Mouse (Mus musculus) heart, embryonic 12.5 days (tissue): ENCODE measurements around the gene Fto. TPM values are rescaled to one million over a fixed set of nuclear protein-coding genes. Genes with fewer than 3 reads are reported as not detected.
A peak's percentile ranks its signal among the peaks of the same experiment; 100 is the strongest.

Experiments
- ATAC-seq: fragments of 200-750 bp; cut with Nextera tagmentation; 2 replicates; pipeline ENCODE4 v1.8.0; 2017; ENCODE audit warnings: moderate TSS enrichment, moderate library complexity; ENCODE audit not compliant: insufficient number of reproducible peaks, low FRiP score
- H3K27ac ChIP-seq: fragments of 300-500 bp; sonication (generic); 2 replicates; pipeline ENCODE4 v1.5.1; 2016; ENCODE audit warnings: mild to moderate bottlenecking, moderate library complexity; ENCODE audit not compliant: poor library complexity, severe bottlenecking
- H3K27me3 ChIP-seq: fragments of 300-500 bp; sonication (generic); replicated peaks from 2 replicates; pipeline ENCODE4 v1.6.1; 2016; ENCODE audit warnings: mild to moderate bottlenecking, moderate library complexity
- H3K36me3 ChIP-seq: fragments of 300-500 bp; sonication (generic); 2 replicates; pipeline ENCODE4 v1.6.1; 2016; ENCODE audit warnings: mild to moderate bottlenecking, moderate library complexity
- H3K4me1 ChIP-seq: fragments of 300-500 bp; sonication (generic); replicated peaks from 2 replicates; pipeline ENCODE4 v1.6.1; 2016; ENCODE audit warnings: mild to moderate bottlenecking
- H3K4me2 ChIP-seq: fragments of 300-500 bp; sonication (generic); 2 replicates; pipeline ENCODE4 v1.6.1; 2016; ENCODE audit warnings: mild to moderate bottlenecking, moderate library complexity
- H3K4me3 ChIP-seq: fragments of 300-500 bp; sonication (generic); 2 replicates; pipeline ENCODE4 v1.5.1; 2016; ENCODE audit warnings: mild to moderate bottlenecking
- H3K9ac ChIP-seq: fragments of 300-500 bp; sonication (generic); 2 replicates; pipeline ENCODE4 v1.6.1; 2016; ENCODE audit warnings: mild to moderate bottlenecking, moderate library complexity
- H3K9me3 ChIP-seq: fragments of 300-500 bp; sonication (generic); replicated peaks from 2 replicates; pipeline ENCODE4 v1.6.1; 2016; ENCODE audit warnings: mild to moderate bottlenecking, moderate library complexity
- WGBS: fragments of 180-500 bp; shearing (Covaris S2); methylation state at CpG from one replicate; pipeline ENCODE4 v1.1.7; 2016; 5-methylcytosine and 5-hydroxymethylcytosine counted together
- polyA plus RNA-seq: library from polyadenylated mRNA; unstranded; fragments of >200 nt; fragmentation: Nextera tagmentation; extraction: Ambion mirVana; gene quantifications from 2 replicates; pipeline ENCODE4 v1.2.1, GENCODE M21; 2016

The Fto gene
- polyA plus RNA-seq, 1 experiment from 2014 or later = 76.6 TPM

- WGBS = 29% methylated on average over 8 of the region's 8 CpGs
- Histone ChIP-seq H3K9ac (no peak overlapping the region), H3K36me3 (no peaks in the 10 kb centered on the region), H3K4me1 (peaks cover 28% of the 10 kb centered on the region), H3K4me3 (no peak overlapping the region), H3K9me3 (no peaks in the 10 kb centered on the region), H3K27me3 (no peaks in the 10 kb centered on the region), H3K27ac (no peak overlapping the region), H3K4me2 (no peak overlapping the region)
- no peak for ATAC-seq
These were observed 218.6 kb downstream of the Fto start for GRCm38 (mm10) chr8:91531971-91532370.

GRCm38 (mm10) chr8:91532671-91533436, 219.5 kb downstream of the Fto start:
- H3K4me1 ChIP-seq = peaks cover 24% of the 10 kb centered on the region
- no peaks in the 10 kb centered on the region for H3K27me3 ChIP-seq
- H3K4me3 ChIP-seq = no peak overlapping the region
- H3K9ac ChIP-seq = no peak overlapping the region
- no peaks in the 10 kb centered on the region for H3K36me3 ChIP-seq
- ATAC-seq = no peak
- H3K9me3 ChIP-seq = no peaks in the 10 kb centered on the region
- H3K4me2 ChIP-seq = no peak overlapping the region
- no peak overlapping the region for H3K27ac ChIP-seq
- WGBS = 79% methylated on average over 18 of the region's 18 CpGs

- Histone ChIP-seq H3K27ac (no peak overlapping the region), H3K27me3 (no peaks in the 10 kb centered on the region), H3K4me3 (no peak overlapping the region), H3K4me1 (peaks cover 14% of the 10 kb centered on the region; the same call in 1 of the 2 replicates), H3K36me3 (no peaks in the 10 kb centered on the region), H3K9me3 (no peaks in the 10 kb centered on the region), H3K4me2 (no peak overlapping the region), H3K9ac (no peak overlapping the region)
- 46% methylated on average over 5 of the region's 5 CpGs for whole genome bisulfite sequencing
- no peak for ATAC-seq
These were observed 221.4 kb downstream of the Fto start for GRCm38 (mm10) chr8:91534752-91535151.

GRCm38 (mm10) chr8:91538109-91538508, 224.8 kb downstream of the Fto start:
- WGBS = 75% methylated on average over 9 of the region's 9 CpGs
- Histone ChIP-seq H3K4me2 (no peak overlapping the region), H3K4me1 (peaks cover 17% of the 10 kb centered on the region), H3K36me3 (no peaks in the 10 kb centered on the region), H3K27ac (no peak overlapping the region), H3K27me3 (no peaks in the 10 kb centered on the region), H3K9me3 (no peaks in the 10 kb centered on the region), H3K9ac (no peak overlapping the region), H3K4me3 (no peak overlapping the region)
- no peak for ATAC-seq

GRCm38 (mm10) chr8:91538892-91539291, 225.6 kb downstream of the Fto start:
- Histone ChIP-seq H3K27me3 (no peaks in the 10 kb centered on the region), H3K9me3 (no peaks in the 10 kb centered on the region), H3K9ac (no peak overlapping the region), H3K4me3 (no peak overlapping the region), H3K36me3 (no peaks in the 10 kb centered on the region), H3K4me1 (peaks cover 18% of the 10 kb centered on the region), H3K27ac (no peak overlapping the region), H3K4me2 (no peak overlapping the region)
- 85% methylated on average over 5 of the region's 5 CpGs for WGBS
- ATAC-seq = no peak

GRCm38 (mm10) chr8:91539586-91539985, 226.3 kb downstream of the Fto start:
- no peak for ATAC-seq
- Histone ChIP-seq H3K4me1 (peaks cover 14% of the 10 kb centered on the region), H3K4me3 (no peak overlapping the region), H3K27me3 (no peaks in the 10 kb centered on the region), H3K9me3 (no peaks in the 10 kb centered on the region), H3K27ac (no peak overlapping the region), H3K36me3 (no peaks in the 10 kb centered on the region), H3K9ac (no peak overlapping the region), H3K4me2 (no peak overlapping the region)
- WGBS = 91% methylated on average over 8 of the region's 8 CpGs

GRCm38 (mm10) chr8:91541229-91541628, 227.9 kb downstream of the Fto start:
- no peak overlapping the region for H3K9ac ChIP-seq
- 59% methylated on average over 3 of the region's 3 CpGs for WGBS
- no peak overlapping the region for H3K4me2 ChIP-seq
- no peak overlapping the region for H3K4me3 ChIP-seq
- H3K4me1 ChIP-seq = peaks cover 25% of the 10 kb centered on the region
- H3K36me3 ChIP-seq = no peaks in the 10 kb centered on the region
- no peak overlapping the region for H3K27ac ChIP-seq
- no peak for ATAC-seq
- H3K9me3 ChIP-seq = no peaks in the 10 kb centered on the region
- no peaks in the 10 kb centered on the region for H3K27me3 ChIP-seq

- peaks cover 34% of the 10 kb centered on the region for H3K4me1 ChIP-seq
- no peak overlapping the region for H3K4me2 ChIP-seq
- WGBS = 74% methylated on average over 3 of the region's 3 CpGs
- H3K36me3 ChIP-seq = no peaks in the 10 kb centered on the region
- no peak overlapping the region for H3K9ac ChIP-seq
- H3K9me3 ChIP-seq = no peaks in the 10 kb centered on the region
- no peak overlapping the region for H3K27ac ChIP-seq
- ATAC-seq = no peak
- H3K4me3 ChIP-seq = no peak overlapping the region
- no peaks in the 10 kb centered on the region for H3K27me3 ChIP-seq
These were observed 232.2 kb downstream of the Fto start for GRCm38 (mm10) chr8:91545561-91545960.

GRCm38 (mm10) chr8:91546599-91546998, 233.3 kb downstream of the Fto start:
- no peak overlapping the region for H3K9ac ChIP-seq

GRCm38 (mm10) chr8:91550131-91550530, 236.8 kb downstream of the Fto start:
- Histone ChIP-seq H3K9me3 (no peaks in the 10 kb centered on the region), H3K27ac (no peak overlapping the region), H3K27me3 (no peaks in the 10 kb centered on the region), H3K36me3 (no peaks in the 10 kb centered on the region), H3K4me3 (no peak overlapping the region), H3K4me1 (peaks cover 51% of the 10 kb centered on the region), H3K4me2 (no peak overlapping the region), H3K9ac (no peak overlapping the region)
- 91% methylated on average over 1 of the region's 1 CpGs for WGBS
- ATAC-seq = no peak

More at GRCm38 (mm10) chr8:91546599-91546998, 233.3 kb downstream of the Fto start:
- H3K27ac ChIP-seq = 0 out of 2 replicates have a peak overlapping the region, but pooled peaks have one; percentile 14
- H3K9me3 ChIP-seq = no peaks in the 10 kb centered on the region
- no peaks in the 10 kb centered on the region for H3K36me3 ChIP-seq
- H3K4me1 ChIP-seq = peaks cover 34% of the 10 kb centered on the region
- H3K27me3 ChIP-seq = no peaks in the 10 kb centered on the region
- 55% methylated on average over 8 of the region's 8 CpGs for WGBS
- H3K4me2 ChIP-seq = no peak overlapping the region
- no peak for ATAC-seq
- H3K4me3 ChIP-seq = no peak overlapping the region

GRCm38 (mm10) chr8:91551166-91551765, 237.9 kb downstream of the Fto start:
- no peak overlapping the region for H3K27ac ChIP-seq
- H3K27me3 ChIP-seq = no peaks in the 10 kb centered on the region
- H3K4me1 ChIP-seq = peaks cover 47% of the 10 kb centered on the region
- no peak overlapping the region for H3K4me2 ChIP-seq
- ATAC-seq = no peak
- H3K9ac ChIP-seq = no peak overlapping the region
- no peaks in the 10 kb centered on the region for H3K9me3 ChIP-seq
- no peak overlapping the region for H3K4me3 ChIP-seq
- H3K36me3 ChIP-seq = no peaks in the 10 kb centered on the region
- WGBS = 83% methylated on average over 9 of the region's 9 CpGs
